Mouse (Mus musculus) thymus, postnatal 25 days (tissue): ENCODE measurements at regions not wholly inside any gene's neighbourhood (a gene's known extent, or its start where the extent isn't known, plus 50 kb on each side); places are given as distances from the start of the nearest gene placed in this dataset.

Source experiments
- DNase-seq: peaks from one replicate; pipeline ENCODE4 v3.0.0; 2022

DNA sequence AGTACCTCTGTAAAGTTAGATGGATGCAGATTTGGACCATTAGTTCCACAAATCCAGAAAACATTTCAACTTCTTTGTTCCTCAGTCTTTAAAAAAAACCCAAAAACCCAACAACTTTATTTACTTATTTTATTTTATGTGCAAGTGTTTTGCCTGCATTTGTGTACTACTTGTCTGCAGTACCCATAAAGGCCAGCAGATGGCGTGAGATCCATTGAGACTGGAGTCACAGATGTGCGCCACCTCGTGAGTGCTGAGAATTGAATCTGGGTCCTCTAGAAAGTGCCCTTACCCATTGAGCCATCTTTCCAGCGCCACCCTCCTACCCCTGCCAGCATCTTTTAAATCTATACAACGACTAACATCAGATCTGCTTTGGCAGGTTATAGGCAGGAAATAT is 53.0 kb downstream of the Gm12689 start:
- peak; percentile 5 for DNase-seq

DNA sequence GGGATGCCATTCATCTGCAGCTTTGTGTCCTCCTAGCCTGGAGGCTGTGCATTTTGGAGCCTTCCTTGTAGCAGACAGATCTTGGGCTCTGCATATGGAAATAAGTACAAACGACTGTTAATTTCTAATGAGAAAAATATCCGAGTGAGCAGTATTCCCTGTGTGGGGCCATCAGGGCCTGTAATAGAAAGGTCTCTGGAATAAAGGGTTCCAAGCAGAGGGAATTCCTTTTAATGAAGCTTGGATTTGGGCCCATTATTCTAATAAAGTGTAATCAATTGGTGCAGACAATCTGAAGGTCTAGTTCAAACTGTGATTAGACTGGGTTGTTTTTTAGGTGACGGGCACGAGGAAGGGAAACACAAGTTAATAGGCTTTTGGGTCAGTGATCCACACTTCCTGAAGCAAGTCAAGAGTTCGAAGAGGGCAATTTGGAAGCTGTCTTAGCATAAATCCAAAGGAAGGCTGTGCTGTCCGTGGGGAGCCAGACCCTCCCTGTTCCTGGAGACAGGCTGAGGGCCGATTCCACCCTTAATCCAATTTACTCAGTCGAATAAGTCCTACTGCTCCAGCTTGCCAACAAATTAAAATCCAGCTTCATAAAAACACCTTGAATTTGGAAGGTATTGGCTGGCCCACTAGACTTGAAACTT is 57.5 kb downstream of the Gm12689 start:
- no peak for DNase-seq

DNA sequence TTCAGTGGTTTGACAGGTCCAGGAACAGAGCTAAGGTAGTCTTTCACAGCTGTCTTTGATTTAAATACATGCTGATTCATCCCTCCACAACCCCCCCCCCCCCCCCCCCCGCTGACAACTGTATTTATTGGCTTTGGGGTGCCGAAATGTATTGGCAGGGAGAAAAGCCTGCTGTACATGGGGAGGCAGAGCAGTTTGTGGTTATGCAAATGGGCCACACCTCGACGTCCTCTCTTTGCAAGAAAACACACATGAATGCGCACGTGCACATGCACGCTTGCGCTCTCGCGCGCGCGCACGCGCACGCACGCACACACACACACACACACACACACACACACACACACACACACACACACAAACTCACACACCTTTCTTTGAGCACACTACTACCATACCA is 58.5 kb downstream of the Gm12689 start:
- no peak for DNase-seq

DNA sequence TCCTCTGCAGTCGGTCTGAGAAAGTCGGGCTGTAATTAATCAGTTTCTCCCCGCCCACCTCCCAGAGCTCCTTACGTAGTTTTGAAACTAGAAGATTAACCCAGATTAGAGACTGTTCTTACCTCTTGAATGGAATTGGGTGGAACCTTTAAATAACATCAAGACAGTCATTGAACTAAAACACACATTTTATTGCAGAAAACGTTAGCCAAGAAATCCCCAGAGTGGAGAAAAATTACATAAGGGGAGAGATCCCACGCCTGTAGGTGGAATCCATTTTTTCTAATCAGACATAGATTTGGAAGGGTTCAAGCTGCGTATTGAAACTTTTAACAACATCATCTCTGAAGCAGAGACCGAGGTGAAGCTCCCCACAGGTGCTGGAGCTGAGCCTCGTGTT is 59.1 kb downstream of the Gm12689 start:
- DNase-seq, result no peak

DNA sequence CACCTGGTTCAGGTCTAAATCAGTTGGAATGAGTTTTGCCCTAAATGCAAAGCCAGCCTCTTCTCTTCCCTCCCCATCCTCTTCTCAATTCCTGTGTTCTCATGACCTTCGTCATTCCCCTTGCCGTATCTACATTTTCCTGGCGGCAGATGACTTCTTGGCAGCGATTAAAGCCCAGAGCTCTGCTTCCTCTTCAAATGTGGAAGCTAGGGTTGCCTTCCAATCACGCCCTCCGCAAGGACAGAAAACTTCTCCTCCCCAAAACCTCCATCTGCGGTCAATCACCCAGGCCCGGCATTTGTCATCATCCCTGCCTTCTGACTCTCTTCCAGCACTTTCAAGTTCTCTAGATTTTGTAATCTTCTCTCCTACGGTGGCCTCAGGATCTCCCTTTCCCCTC is 72.3 kb downstream of the Gm12689 start:
- DNase-seq, result no peak

DNA sequence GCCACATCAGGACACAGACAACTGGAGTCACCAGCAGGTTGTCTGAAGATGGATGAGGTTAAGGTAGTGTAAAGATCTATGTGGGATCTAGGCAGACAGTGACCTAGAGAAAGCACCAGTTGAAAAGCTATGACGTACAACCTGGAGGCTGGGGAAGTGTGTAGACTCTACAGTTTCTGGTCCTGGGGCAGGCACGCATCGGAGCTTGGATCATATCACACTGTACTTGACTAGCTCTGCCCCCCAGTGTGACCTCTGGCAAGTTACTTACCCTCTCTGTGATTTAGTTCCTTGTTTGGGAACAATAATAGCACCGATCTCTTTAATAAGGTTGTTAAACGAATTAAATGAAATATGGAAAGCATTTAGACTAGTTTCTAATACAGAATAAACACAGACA is 75.5 kb downstream of the Gm12689 start:
- DNase-seq, result no peak

DNA sequence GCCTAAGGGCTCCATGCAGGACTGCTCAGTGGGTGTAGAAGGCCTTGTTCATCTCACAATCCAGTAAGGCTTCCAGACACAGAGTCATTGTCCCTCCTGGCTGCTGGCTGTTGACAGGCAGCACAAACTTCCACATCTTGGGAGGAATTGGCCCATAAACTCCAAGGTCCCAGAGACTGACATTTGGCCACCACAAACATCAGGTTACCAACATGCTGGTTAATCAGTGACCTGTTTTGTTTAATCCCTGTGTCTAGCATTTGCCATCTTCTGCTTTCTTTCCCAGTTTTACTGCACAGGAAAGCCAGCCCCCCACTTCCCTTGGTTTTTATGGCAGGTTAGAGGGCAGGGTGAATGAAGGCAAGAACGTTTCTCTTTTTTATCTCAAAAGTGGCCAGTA is 80.5 kb downstream of the Gm12689 start:
- no peak for DNase-seq

DNA sequence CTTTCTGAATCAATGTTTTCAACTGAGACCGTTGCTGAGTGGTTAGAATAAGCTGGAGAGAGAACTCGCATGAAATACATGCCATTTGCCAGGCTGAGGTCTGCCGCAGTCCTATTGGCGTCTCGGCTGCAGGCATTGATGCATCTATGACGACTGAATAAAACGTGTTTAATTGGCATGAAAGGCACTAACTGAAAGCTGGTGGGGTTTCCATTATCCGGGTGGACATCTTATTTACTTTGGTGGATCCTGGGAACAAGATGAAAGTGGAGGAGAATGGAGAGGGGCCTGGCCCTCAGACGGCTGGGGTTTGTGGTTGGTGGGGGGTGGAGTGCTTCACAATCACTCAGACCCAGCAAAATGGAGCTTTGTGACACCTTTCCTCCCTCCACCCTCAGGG is 81.2 kb downstream of the Gm12689 start:
- DNase-seq, result no peak

DNA sequence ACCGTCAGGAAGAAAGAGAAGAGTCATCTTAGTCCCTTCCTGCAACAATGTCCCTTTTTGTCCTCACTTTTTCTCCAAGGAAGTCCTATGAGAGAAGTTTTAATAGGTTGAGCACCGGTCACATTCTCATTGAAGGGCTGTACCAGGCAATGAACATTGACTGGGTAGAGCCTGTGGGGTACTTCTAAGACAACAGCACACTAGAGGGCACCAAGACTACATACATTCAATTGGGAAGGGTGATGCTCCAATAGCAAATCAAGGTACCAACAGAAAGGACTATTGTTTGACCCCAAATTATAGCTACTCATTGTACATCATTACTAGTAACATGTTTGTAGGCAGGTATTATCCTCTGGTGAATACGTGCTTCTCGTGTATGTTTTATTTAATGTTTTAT is 84.3 kb downstream of the Gm12689 start:
- DNase-seq, result no peak

DNA sequence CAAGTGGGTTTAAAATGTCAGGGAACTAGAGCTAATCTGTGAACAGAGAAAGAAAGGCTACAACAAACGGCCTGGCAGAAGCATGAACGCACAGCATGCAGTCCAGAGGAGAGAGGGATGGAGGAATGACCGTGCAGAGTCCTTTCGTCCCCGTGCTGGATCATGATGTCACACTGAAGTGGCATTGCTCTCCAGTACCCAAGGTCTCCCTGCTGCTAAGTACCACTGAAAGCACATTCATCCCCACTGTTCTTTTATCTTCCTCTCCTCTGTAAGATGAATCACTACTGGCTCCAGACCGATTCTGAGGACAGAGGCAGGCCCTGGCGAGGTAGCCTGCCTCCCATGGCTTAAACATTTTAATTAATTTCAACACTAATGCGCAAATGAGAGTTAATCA is 89.7 kb downstream of the Gm12689 start:
- DNase-seq, result no peak

DNA sequence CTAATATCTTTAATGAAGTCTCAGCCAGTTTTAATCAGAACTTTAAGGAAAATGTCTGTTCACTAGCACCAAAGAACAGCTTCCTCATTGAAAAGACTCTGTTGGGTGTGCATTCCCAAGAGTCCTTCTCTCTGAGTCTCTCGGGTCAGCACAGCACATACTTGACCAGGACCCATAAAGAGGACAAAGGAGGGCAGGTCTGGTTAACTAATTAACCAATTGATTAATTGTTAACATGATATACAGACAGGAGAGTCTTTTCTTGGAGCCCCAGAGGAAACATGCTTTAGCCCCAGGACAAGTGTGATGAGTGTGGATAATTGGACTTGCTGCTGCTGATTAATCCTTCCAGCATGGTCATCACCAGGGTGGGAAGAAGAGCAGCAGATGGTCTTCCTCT is 93.7 kb downstream of the Gm12689 start:
- no peak for DNase-seq

DNA sequence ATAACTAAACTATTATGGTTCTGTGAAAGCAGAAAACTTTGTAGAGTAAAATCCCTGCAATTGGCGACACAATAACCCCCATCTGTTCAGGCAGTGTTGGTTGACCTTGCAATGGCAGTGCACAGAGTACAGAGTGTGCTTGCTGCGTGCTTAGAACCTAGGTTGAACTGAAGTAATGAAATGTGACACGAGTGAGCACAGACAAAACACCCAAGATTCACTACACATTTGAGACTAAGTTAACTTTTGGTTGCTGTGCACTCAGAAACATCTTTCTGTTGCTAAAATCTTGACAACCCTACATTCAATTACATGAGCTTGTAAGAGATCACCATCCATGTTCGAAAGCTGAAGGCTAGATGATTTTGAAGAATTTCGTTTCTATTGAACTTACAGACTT is 97.3 kb downstream of the Gm12689 start:
- DNase-seq, result no peak

DNA sequence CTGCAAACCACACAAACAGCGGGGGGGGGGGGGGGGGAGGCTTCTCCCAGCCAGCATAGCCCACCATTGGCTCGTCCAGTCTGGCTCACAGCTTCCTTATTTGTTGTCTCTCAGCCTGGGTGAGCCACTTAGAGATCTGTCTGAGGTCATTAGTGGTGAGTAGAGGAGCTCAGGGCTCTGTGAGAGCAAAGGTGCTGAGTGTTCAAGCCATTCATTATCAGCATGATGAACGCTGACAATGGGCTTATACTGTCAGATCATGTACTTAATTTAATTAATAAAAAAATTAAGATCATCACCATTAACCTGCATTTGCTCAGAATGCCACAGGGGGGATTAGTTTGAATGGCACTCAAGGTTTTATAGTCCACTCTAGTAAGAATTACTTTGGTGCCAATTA is 98.5 kb downstream of the Gm12689 start:
- no peak for DNase-seq

DNA sequence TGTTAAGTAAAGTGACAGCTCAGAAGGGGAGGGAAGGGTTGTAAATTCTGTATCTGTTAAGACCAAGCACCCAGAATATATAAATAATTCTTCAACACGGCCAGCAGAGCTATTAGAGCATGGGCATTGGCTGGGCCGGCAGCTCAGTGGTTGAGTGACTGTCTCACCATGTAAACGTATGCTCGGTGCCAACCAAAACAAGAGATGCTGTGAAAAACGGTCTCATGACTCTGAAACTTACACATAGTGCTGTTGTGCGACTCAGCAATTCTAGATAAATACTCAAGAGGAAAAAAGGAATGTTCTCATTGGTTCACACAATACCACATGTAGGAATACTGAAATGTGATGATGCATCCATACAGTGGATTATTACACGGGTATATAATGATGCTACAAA is 111.8 kb downstream of the Gm12689 start:
- no peak for DNase-seq

DNA sequence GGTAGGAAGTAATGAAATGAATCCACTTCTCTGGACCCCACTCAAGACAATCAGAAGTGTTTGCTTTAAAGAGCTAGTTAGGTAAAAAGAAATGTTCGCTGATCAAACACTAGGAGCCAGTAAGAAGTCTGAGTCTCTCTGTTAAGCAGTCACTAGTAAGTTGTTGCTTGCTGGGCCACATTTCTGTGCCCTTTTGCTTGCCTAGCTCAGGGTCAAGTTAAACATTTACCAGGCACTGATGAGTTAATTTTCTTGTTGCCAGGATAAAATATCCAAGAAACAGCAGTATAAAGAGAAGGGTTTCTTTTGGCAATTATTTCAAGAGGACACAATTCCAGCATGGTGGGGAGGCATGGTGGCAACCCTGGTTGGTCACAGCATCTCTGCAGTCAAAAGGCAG is 127.7 kb downstream of the Gm12689 start:
- DNase-seq, result no peak

DNA sequence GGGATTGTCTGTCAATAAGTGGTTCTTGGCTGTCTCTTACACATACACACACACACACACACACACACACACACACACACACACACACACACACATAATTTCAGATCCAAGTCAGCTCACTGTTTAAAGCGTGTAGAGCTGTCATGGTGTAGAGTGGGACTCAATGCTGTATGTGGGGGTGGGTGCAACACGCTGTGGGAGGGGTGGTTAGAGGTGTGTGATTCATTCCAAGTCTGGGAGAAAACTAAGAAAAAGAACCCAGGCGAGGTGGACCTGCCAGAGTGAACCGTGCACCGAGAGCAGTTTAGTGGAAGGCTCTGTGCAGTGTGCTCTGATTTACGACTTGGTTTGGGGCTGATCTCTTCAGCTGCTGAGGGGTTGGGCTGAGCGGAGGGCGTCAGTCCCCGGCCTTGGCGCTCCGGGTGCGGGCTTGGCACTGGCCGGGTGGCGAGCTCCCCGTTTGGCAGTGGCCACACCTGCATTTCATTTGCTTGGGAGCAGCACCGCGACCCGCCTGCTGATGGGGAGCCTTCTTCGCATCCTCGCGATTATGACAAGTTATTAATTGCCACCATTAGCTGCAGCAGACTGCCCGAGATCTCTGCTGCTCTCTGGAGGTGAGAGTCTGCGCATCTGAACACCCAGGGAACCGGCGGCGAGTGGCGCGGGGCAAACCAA is 149.5 kb downstream of the Gm12689 start:
- no peak for DNase-seq

DNA sequence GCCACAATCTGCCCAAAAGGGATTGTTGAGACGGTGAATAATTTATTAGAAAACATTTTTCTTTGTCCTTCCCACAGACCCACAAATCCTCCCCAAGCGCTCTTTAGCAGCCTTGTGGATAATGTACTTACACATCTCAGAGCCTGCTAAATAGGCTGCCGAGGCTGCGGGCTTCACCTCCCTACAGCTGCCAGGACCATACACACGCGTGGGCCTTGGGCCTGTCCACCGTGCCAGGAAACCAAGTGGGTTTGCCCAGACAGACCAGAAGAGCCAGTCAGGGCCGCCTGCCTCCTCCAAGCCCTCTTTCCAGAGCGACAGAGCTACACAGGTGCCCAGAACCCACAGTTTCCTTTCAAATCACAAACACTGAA is 150.0 kb downstream of the Gm12689 start:
- DNase-seq, result no peak

DNA sequence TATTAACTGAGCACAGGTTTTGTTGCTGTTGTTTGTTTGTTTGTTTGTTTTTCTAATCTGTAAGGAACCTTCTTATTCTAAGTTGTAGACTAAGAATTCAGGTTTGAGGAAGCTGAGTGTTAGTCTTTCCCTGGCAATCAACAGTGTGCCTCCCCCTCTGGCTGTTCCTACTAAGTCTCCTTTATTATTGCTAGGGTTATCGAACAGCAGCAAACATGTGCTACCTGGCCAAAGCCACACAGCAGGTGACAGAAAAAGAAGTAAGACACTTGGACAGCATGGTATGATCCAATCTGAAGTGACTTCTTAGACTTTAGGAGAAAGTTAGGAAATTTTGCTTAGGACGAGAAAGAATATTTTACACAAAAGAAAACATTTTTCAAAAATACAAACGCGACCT is 163.3 kb downstream of the Gm12689 start:
- DNase-seq, result no peak

DNA sequence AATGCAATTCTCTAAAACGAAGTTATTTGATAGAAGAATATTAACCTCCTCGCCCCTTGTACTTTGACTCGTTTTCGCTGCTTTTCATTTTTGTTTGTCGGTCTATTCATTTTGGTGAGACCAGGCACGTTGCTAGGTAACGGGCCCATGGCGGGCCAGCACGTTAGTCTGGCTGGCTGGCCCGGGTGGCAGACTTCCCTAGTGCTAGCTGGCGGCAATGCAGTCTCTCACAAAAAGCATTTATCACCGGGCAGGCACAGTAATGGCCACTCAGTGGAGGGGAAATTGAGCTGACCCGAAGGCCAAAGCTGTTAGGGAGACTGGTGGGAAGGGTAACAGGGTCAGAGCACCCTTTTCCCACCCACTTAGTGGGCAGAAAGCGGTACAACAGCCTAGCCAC is 163.7 kb downstream of the Gm12689 start:
- DNase-seq, result no peak

DNA sequence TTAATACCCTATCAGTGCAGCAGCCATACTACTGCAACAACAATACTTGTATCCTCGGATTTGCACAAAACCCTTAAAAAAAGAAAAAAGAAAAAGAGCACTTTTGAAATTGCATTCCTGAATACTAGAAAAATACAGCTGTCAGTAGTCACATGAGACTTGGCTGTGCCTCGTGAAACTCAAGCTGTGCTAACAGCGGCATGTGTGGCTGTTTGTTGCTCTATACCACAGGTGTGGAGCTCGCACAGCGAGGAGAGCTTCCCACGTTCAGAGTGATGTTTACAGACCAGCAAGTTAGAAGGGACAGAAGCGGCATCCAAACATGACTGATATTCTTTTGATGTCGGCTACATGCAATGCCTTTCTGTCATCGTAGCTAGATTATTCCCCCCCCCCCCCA is 169.8 kb downstream of the Gm12689 start:
- DNase-seq, result no peak

DNA sequence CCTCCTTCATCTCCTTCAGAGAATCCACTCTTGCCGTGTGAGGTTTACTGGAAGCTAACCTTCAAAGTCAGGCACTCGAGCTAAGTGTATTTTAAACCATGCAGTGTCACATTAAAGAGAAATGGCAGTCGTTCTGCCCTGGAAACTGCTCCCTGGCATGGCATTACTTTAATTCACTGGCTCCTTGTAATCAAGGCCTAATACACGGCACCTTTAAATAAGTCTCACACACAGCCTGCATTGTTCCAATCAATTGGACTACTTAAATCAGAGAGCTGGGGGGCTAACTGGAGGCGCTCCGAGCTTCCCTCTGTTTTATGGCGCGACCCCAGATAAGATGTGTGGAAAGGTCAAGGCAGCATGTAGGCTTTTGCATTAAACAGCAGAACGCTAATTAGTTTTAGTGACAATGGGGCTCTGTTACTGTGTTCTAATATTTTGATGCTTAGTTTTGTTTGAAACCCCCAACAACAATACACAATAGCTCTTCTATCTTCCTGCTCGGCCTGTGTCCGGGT is 180.1 kb downstream of the Gm12689 start:
- no peak for DNase-seq

DNA sequence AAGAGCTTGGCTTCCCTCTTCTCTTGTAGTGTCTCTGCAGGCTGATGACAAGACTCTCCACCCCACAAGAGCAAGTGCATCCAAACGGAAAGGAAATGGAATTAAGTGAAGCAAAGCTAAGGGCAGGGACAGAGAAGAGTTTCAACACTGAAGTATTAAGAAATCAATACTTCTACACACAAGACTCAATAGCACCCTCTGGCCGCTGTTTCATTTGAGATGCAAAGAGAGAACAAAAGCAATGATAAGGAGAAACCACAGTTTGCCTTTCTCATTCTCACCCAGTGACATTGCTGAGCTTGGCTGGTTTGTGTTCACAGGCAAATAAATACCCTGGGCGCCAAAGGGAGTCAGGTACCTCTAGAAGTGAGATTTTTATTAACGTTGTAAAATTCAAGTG is 171.8 kb upstream of the Foxd3 start:
- DNase-seq, result no peak

DNA sequence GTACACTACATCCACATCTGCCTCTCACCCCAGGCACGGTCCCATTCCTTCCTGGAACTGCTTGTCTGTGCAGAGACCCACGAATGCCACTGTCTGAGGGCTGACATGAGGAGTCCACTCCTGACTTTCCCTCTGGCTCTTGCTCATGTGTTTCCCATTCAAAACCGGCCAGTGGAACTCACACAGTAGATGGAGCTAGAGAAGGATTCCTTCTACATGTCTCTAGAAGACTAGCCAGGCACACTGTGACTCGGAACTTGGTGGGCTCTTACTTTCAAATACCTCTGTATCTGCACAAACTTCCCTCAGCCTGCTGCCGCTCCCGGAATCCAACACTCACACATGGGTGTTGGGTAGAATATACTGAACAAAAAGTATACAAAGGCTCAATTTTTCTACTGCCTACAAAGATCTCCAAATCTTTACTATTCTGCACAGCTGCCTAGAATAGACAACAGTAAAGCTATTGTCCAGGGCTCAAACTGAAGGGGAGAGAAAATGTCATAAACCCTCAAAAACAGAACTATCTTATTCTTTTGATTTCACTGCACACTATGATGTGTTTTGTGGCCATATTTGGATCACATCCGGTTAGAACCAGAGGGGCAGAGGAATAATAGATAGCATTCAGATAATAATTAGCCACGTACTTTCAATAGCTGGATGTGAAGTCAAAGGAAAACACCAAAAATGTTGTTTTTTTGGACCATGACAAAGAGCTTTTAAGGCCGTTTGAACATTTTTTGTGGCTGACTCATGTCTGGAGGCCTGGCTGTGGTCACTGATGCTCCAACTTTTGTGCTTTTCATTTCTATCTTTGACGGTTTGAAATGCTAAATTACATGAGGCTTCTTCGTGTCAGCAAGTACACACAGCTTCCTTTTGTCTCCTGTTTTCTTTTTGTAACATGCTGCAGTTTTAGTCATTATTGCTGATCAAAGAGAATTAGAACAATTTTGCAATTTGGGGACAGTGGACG is 164.3 kb upstream of the Foxd3 start:
- no peak for DNase-seq

DNA sequence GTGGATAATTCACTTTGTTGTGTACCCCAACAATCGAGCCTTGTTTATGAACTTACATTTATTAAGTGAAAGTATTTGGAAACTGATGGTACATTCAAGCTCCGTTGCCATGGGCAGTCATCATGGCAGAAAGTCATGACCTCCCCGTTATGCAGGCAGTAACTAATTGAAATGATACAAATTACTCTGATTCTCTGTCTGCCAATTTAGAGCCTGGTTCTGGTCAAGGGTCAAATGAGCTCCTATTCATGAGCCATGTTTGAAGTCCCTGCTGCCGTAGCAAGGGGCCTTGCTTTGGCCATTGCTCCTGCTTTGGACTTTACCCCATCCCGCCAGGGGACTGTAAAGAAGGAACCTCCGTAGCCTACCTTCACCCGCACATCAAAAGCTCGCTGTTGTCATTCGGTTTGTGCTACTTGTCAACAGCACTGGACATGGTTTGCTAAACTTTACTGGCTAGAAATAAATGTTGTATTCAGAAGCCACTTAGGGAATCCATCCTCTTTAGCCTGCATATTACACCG is 152.8 kb upstream of the Foxd3 start:
- no peak for DNase-seq
